Mouse (Mus musculus): Measurements from ENCODE around the gene Sdr39u1.

Gene Sdr39u1

DNA sequence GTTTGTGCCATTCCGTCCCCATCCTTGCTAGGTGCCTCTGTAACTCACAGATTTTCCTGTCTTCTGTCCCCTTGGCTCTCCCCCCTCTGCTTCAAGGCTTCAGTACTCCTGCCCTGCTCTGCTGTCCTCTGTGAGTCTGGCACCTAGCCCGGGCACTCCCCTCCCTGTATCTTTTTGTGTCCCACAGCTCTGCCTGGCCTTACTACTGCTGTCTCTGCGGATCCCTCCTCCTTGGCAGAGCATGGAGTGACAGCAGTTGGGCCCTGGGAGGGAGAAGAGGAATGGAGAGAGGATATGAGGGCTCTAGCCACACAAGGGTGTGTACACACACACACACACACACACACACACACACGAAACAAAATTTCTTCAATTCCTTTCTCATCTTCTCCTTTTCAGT, 15.9 kb downstream of the Sdr39u1 start, which contains the start of gene Cbln3:
Gene Cbln3, minus strand, starts transcription at position 227 of the 400 bp plus-strand sequence.
- DNase-seq (ENCODE audit: low spot score): peak; percentile 59

GRCm38 (mm10) chr14:55883663-55884062, 16.4 kb downstream of the Sdr39u1 start:
- DNase-seq (ENCODE audit: low spot score): no peak

DNA sequence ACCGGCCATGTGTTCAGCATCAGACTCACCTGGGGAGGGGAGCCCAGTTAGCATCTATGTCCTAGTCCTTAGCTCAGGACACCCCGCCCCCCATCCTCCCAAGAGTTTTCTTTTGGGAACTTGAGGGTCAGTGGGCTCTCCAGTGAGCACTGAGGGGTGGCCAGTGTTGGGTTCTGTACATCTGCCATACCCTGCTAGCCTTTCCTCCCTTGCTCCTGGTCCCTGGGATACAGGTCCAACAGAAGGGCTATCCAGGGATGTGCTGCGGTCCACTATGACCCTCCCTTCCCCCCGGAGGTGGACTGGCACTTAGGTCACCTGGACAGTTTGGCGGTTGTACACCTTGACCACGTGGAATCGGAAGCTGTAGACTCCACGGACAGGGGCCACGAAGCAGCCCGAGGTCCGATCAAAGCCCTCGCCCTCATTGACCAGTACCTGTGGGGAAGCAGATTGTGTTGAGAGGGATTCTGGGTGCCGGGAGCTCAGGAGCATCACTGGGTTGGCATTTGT, 16.9 kb downstream of the Sdr39u1 start:
- DNase-seq (ENCODE audit: low spot score): no peak

DNA sequence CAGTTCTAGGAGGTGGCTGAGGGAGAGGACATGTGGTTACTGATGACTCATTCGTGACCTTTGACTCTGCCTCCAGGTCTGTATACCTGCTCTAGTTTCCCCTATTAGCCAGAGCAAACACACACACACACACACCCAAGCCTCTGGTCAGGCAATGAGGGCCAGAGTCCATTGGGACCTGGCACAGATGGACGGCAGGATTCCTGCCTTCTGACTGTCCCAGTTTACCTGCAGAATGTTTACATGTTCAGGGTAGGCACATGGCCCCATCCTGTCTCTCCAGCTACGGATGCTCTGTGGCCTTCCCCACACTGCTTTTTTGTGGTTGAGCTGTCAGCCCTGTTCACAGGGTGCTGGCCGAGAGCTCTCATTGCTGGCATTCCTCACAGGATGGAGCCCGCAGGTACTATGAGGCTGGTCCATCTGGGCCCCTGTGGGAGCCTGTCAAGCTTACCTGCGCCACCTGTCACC, 17.9 kb downstream of the Sdr39u1 start:
- DNase-seq (ENCODE audit: low spot score): peak; percentile 66

- no peak for DNase-seq (ENCODE audit: low spot score)
These were observed 19.1 kb downstream of the Sdr39u1 start for GRCm38 (mm10) chr14:55880982-55881381.

GRCm38 (mm10) chr14:55879623-55880022, 20.5 kb downstream of the Sdr39u1 start:
- DNase-seq (ENCODE audit: low spot score): peak; percentile 86

DNA sequence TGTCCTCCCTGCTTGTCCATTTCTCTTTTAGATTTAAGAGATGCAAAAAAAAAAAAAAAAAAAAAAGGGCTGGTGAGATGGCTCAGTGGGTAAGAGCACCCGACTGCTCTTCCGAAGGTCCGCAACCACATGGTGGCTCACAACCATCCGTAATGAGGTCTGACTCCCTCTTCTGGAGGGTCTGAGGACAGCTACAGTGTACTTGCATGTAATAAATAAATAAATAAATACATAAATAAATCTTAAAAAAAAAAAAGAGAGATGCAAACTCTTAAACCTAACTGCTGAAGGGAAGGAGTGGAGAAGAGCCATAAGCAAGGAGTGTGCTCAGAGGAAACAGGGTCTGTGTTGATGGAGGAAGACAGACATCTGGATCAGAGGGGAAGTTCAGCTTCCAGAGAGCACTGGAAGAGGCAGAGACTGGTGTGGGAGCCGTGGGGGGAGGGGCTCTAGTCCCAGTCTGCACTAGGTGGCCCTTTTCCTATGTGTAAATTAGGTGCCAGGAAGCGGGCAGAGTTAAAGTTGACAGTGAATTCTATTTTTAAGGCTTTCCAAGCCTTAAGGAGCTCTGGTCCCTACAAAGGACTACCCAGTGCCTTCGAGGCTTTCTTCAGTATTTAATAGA, 21.7 kb downstream of the Sdr39u1 start:
- no peak for DNase-seq (ENCODE audit: low spot score)

DNA sequence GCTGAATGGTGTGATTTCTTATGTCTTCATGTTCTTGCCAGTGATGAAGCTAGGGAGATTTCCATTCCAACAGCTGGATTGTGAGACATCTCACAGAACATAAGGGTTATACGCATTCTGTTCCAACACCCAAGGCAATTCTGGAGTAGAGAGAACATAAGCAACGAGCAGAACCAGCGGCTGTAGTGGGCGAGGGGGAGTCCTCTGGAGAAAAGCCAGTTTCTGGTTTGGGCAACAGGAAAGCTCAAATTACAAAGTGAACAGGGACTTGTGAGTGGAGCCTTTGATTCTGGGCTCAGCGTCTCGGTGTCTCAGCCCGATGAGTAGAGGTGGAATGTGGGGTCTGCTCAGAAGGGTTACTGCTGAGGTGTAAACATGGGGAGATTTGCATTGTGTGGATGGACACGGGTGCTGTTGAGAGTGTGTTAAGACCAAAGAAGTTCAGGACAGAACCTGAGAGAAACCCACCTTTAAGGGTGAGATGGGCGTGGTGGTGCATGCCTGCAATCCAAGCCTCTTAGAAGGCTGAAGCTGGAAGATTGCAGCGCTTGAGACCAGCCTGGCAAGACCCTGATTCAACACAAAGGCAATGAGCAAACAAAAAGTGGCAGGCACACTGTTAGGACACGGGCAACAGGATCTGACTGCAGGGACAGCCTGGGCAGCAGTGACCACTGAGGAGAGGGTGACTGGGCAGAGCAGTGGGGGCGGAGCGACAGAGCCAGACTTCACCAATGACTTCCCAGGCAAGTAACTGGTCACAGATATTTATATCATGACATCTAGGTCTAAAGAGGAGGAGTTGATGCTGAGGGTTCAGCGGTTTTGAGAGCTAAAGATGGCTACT, 22.4 kb downstream of the Sdr39u1 start:
- DNase-seq (ENCODE audit: low spot score): no peak

DNA sequence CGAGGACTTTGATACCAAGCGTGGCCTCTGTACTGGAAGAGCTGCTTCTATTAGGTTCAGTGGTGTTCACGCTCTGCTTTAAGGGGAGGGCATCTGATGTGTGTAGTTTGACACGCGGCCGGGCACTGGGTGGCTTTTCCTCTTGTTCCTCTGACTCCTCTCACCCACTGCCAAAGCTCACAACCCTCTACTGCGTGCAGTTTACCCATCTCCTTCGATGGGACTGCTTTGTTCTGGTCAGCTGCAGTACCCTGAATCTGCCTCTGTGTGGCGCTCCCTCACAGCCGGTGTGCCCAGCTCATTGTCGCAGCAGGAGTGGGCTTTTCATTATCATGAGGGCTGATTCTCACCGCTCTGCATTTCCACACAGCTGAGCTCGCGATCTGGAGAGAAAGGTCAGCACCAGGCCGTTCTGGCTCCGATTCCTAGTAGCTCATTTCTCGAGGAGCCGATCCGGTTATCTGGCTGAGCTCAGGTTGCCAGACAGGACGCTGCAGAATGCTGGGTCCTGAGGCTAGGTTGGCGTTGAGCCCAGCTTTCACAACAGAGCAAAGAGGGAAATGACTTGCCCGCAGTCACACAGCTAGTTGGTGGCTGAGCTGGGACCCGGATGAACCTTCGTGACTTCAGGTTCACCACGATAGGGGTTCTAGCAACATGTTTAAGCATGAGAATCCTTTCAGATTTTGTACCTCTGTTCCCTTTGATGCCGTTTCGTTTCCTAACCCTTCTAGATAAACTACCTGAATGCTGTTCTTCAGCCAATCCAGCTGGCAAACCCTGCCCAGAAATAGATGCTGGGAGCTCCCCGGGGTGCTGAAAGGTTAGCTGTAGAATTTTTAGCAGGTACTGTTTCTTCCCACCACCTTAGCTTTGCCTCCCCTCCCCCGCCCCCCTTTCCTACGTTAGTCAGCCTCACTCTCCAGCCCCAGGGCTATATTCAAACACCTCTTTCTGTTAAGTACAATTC, 26.1 kb downstream of the Sdr39u1 start:
- peak; percentile 75 for DNase-seq (ENCODE audit: low spot score)

GRCm38 (mm10) chr14:55873242-55873713, 26.8 kb downstream of the Sdr39u1 start:
- no peak for DNase-seq (ENCODE audit: low spot score)

DNA sequence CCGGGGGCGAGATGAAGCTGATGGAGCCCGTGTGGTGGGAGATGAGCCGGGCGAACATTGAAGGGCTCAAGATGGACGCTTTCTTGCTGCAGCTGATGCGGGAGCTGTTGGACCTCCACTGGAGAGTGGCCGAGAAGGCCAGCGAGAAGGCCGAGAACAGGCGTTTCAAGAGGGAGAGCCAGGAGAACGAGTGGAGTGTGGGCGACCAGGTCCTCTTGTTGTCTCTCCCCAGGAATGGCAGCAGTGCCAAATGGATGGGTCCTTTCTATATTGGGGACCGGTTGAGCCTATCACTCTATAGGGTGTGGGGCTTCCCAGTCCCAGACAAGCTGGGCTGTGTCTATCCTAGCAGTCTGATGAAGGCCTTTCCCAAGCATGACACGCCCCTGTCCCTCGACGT, 27.5 kb downstream of the Sdr39u1 start:
- no peak for DNase-seq (ENCODE audit: low spot score)

DNA sequence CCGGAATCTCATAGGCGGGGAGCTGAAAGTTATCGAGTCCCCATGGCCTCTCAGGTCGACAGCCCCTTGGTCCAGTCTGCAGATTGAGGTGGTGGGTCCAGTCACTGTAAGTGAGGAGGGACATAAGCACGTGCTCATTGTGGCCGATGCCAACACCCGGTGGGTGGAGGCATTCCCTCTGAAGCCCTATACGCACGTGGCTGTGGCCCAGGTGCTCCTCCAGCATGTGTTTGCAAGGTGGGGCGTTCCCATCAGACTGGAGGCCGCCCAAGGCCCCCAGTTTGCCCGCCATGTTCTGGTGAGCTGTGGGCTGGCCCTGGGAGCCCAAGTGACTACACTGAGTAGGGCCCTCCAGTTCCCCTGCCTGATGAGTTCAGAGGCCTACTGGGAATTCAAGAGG, 28.1 kb downstream of the Sdr39u1 start:
- DNase-seq (ENCODE audit: low spot score): no peak

- no peak for DNase-seq (ENCODE audit: low spot score)
These were observed 30.6 kb downstream of the Sdr39u1 start for GRCm38 (mm10) chr14:55869538-55869937.

DNA sequence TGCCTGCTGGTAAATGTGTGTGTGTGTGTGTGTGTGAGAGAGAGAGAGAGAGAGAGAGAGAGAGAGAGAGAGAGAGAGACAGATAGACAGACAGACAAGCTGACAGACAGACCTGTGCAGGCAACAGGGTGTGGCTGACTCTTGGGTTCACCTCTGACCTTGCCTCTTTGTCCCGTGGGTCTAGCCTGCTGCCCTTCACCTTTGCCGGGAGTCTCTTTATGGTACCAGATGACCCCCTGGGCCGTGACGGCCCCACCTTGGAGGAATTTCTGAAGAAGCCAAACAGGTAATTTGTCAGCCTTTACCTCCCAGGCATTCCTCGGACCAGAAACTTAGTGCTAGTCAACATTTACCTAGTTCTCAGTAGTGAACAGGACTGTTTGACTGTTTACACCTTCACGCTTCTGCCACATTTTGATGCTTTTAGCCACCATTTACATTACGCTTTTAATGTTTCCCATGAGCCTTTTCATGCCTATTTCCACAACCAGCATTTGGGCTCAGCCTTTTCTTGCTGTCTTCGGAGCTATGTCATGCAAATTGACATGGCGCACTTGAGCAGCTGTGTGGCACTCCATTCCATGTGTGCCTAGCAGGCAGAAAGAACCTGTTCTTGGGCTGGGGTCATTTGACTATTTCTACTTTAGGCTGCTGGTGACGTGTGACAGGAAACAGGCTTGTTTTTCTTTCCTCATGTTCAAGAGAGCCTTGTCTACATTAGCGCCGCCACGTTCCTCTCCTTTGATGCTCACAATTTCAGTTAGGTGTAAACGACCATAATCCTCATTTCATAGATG, 31.7 kb downstream of the Sdr39u1 start:
- DNase-seq (ENCODE audit: low spot score): no peak

- peak; percentile 54 for DNase-seq (ENCODE audit: low spot score)
These were observed 33.1 kb downstream of the Sdr39u1 start for GRCm38 (mm10) chr14:55866962-55867361.

GRCm38 (mm10) chr14:55863773-55864172, 36.3 kb downstream of the Sdr39u1 start:
- DNase-seq (ENCODE audit: low spot score): peak; percentile 80

DNA sequence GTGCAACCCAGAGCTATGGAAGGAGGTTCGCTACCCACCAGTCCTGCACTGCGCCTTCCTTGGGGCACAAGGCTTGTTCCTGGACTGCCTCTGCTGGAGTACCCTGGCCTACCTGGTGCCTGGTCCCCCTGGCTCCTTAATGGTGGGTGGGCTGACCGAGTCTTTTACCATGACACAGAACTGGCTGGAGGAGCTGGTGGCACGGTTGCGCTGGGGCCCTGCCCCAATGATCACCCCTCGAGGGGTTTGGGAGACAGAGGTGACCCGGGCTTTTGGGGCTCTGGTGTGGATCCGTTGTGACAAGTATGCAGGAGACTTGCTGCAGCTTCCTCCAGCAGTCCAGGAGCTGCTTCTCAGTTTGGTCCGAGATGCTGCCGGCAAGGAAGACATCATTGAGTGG, 37.1 kb downstream of the Sdr39u1 start:
- no peak for DNase-seq (ENCODE audit: low spot score)

DNA sequence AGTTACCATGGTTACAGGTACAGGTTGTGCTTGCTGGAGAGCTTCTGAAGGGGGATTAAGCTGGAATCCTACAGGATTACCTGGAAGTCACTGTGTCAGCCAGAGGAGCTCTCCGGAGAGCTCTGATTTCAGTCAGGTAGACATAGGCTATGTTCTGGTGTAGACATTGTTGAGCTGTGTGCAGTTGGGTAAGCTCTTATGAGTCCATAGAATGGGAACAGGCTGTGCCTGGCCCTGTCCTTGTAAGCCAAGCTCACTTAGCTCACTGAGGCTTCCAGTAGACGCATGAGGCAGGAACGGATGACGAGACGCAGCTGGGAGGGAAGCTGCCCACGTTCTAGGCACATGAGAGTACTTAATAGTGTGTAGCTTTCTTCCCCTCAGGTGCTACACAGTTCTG, 37.9 kb downstream of the Sdr39u1 start:
- no peak for DNase-seq (ENCODE audit: low spot score)

- no peak for DNase-seq (ENCODE audit: low spot score)
These were observed 42.5 kb downstream of the Sdr39u1 start for GRCm38 (mm10) chr14:55857588-55857987.

GRCm38 (mm10) chr14:55855101-55855561, 45.0 kb downstream of the Sdr39u1 start:
- peak; percentile 48 for DNase-seq (ENCODE audit: low spot score)
